Mouse (Mus musculus) ovary, adult 18-20 months (tissue): Measurements from ENCODE around the gene Fgd5.
A peak's percentile ranks its signal among the peaks of the same experiment; 100 is the strongest.

ENCODE experiments used
- DNase-seq: peaks from one replicate; pipeline ENCODE4 v3.0.0; 2022; ENCODE audit warnings: low spot score, mixed read lengths

Gene Fgd5

DNA sequence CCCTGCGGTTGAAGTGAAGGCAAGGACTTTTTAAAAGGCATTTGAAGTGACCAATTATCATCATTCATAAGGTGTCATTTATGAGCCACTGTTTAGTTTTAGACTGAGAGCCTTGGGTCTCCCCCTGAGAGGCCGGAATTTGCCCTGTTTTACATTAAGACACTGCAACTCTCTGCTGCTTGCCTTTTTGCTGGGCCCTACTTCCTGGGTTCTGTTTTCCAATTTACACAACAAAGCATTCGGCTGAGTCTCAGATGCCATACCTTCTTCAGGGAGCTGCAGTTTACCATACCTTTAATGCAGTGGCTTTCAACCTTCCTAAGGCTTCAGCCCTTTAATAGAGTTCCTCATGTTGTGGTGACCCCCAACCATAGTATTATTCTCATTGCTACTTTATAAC is 26.1 kb downstream of the Fgd5 start:
- no peak for DNase-seq

DNA sequence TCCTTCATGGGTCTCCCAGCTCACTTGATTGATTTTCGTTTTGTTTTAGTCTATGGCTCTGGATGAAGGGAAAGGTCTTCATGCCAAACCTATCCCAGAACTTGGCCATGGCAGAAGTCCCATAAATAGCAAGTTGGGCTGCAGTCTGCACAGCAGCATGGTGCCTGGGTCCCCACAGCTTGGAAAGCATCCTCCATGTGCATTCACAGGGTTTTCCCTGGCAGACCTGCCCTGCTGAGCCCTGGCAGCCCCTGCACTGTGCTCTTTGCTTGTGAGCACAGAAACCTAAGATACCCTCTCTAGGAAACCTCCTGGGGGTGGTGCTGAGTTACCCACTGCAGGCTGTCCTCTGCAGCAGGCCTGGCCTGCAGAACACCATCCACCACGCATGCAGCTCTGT is 32.2 kb downstream of the Fgd5 start:
- no peak for DNase-seq

GRCm38 (mm10) chr6:92012413-92012812 is 33.7 kb downstream of the Fgd5 start:
- DNase-seq = no peak

DNA sequence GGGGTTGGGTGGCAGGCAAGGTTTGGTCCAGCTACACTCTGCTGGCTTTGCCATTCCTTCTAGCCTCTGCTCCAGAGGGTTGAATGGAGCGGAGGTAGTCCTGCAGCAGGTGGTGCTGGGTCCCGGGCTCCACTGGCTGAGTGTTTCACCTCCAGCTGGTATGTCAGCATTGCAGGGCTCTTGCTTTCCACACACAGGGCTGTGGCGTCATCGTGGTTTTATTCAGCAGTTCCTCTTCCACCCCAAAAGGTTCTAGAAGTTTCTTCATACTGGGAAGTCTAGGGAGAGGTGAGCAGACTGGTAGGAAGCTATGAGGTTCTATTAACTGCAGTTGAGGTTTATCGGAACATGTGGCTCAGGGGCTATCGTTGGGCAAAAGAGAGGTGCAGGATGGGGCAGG is 34.4 kb downstream of the Fgd5 start:
- DNase-seq = no peak

GRCm38 (mm10) chr6:92013620-92014019 is 34.9 kb downstream of the Fgd5 start:
- DNase-seq = no peak

GRCm38 (mm10) chr6:92014936-92015335 is 36.3 kb downstream of the Fgd5 start:
- no peak for DNase-seq

GRCm38 (mm10) chr6:92015848-92016247 is 37.2 kb downstream of the Fgd5 start:
- DNase-seq = no peak

DNA sequence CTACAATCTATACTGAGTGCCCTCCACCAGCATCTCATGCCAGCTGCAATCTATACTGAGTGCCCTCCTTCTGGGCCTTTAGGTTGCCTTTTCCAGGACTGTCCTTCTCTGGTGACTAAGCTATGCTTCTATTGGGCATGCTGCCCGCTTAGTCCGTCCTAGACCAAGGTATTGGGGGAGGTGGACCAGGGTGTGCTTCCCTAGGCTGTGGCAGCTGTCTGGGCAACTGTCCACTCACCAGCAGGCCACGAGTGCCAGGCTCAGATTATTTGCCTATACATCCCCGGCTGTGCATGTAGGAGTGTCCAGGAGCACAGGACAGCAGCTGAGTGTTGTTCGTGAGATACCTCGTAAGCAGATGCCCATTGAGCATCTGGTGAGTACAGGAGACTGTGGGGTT is 38.1 kb downstream of the Fgd5 start:
- DNase-seq = no peak

- no peak for DNase-seq
Observed at GRCm38 (mm10) chr6:92018421-92018820, 39.7 kb downstream of the Fgd5 start.

DNA sequence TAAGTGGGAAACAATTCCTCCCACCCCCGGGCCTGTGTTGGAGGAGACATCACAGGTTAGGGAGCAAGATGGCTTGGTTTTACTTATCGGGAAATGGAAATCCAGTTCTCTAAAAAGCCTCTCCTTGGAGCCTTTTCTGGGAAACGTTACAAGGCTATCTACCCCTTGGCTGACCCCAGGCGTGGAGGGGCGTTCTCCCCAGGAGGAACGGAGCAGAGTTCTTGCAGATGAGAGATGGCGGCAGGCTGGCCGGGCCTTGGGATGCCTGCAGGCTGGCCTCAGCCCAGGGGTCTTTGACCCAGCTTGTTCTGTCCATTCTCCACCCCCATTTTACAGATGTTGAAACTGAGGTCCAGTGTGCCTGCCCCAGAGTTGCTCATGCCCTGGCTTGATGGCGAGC is 42.4 kb downstream of the Fgd5 start:
- DNase-seq = no peak

DNA sequence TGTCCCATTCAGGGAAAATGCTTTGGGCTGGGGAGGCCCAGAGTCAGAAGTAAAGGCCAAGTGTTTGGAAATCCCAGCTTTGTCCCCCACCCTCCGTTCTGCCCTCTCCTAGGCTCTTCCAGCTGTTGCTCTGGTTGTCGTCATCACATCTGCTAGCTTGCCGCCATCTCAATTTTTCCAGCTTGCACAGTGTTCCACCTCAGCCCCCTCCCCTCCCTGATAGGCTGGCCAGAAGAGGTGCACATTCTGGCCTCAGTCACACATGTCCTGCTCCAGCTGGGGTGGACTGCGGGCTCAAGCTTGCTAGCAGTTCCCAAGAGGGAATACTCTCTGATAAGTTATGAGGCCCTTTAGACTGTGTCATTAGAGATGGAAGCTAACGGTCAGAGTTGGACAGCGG is 42.8 kb downstream of the Fgd5 start:
- DNase-seq = no peak

DNA sequence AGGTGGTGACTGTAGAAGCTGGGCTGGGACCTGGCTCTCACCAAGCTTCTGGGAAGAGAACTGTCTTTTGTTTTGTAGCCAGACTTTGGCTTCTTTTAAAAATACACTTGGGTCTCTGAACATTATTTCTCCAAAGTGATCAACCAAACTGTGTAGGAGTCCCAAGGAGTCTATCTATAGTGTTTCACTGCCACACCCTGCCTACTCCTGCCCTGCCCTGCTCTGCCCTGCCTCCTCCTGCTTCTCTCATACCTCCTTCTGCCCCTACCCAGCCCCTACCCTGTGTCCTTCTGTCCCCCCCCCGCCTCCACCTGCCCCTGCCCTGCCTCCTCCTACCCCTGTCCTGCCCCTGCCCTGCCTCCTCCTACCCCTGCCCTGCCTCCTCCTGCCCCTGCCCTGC is 46.6 kb downstream of the Fgd5 start:
- no peak for DNase-seq

GRCm38 (mm10) chr6:92027379-92027778 is 48.7 kb downstream of the Fgd5 start:
- no peak for DNase-seq

- no peak for DNase-seq
Observed at GRCm38 (mm10) chr6:92030646-92031045, 52.0 kb downstream of the Fgd5 start.

GRCm38 (mm10) chr6:92034713-92035112 is 56.0 kb downstream of the Fgd5 start:
- peak; percentile 10 for DNase-seq

GRCm38 (mm10) chr6:92036372-92036771 is 57.7 kb downstream of the Fgd5 start:
- no peak for DNase-seq

DNA sequence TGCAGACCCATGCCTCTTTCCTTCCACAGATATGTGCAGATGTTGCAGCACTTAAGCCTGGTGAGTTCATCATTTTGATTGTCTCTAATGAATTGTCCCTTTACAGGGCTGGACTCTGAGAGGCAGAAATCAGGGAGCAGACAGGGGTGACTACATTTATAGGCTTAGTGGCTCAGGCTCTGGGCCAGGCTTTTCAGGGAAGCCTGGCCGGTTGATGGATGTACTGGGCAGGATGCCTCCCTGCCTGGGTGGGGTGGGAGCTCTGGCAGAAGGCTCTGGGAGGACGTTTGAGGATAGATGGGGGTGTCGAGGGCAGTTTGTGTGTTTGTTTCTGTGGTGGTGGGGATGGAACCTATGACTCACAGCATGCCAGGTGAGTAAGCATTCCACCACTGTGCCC is 59.5 kb downstream of the Fgd5 start:
- no peak for DNase-seq

- no peak for DNase-seq
Observed at GRCm38 (mm10) chr6:92041271-92041670, 62.6 kb downstream of the Fgd5 start.

DNA sequence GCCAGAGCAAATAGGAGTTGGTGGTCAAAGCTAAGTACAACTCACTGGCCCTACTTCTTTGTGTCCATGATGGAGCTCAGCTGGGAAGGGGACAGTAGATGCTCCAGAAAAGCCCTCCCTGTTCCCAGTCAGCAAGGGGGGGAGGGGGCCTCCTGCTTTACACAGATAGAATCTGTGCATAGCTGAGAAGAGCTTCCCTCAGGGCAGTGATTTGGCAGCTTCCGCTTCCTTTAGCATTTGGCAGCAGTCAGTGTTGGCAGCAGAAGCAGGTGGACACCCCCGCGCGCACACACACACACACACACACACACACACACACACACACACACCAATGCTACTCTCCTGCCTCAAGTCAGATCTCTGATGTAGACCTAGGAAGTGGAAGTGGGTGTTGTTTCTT is 63.4 kb downstream of the Fgd5 start:
- DNase-seq = no peak

- DNase-seq = no peak
Observed at GRCm38 (mm10) chr6:92042850-92043249, 64.2 kb downstream of the Fgd5 start.

GRCm38 (mm10) chr6:92057768-92058167 is 79.1 kb downstream of the Fgd5 start:
- no peak for DNase-seq

DNA sequence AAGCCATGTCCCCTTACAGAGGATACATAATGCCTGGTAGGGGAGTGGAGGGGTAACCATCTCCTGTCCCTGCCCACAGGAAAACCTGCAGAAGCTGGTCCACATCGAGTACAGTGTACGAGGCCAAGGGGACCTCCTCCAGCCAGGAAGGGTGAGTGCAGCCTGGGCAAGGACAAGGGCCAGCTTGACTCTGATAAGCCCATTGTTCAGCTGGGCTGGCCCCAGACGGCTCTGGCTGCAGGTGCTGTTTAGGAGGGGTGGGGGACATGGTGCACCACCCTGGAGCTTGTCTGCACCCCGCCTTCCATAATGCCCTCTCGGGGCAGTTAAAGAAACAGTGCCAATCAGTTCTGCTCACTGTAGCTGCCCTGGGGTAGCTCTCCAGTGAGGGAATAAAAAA is 83.0 kb downstream of the Fgd5 start:
- DNase-seq = no peak

DNA sequence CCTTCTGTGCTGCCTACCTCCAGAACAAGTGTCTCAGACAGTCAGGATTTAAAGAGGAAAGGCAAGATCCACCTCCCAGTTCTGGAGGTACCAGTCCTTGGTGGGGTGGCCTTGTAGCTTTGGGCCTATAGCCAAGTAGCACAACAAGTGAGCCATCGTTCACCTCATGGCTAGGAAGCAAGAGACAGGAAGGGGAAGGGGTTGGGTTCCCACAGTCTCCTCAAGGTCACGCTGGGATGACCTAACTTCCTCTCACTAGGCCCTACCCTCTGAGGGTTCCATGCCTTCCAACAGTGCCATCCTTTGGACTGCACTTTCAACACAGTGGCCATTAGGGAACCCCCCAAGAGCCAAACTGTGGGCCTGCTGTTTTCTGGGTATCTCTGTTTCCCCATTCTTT is 84.8 kb downstream of the Fgd5 start:
- DNase-seq = no peak

- no peak for DNase-seq
Observed at GRCm38 (mm10) chr6:92064101-92064500, 85.4 kb downstream of the Fgd5 start.
